Mouse (Mus musculus) stomach, postnatal 0 days (tissue): ENCODE data around the gene Akap8. TPM values are rescaled to one million over a fixed set of nuclear protein-coding genes. Genes with fewer than 3 reads are reported as not detected.

ENCODE experiments used
- ATAC-seq: fragments of 200-750 bp; cut with Nextera tagmentation; 2 replicates; pipeline ENCODE4 v1.8.0; 2017; ENCODE audit not compliant: low FRiP score, low TSS enrichment
- DNase-seq: peaks from one replicate; pipeline ENCODE4 v3.0.0-alpha.2; 2016; ENCODE audit warnings: low spot score
- H3K27ac ChIP-seq: fragments of 300-500 bp; sonication (generic); replicated peaks from 2 replicates; pipeline ENCODE4 v1.5.1; 2014; ENCODE audit warnings: mild to moderate bottlenecking, control low read depth
- H3K27me3 ChIP-seq: fragments of 300-500 bp; sonication (generic); 2 replicates; pipeline ENCODE4 v1.6.1; 2014; ENCODE audit warnings: low read length; ENCODE audit not compliant: control insufficient read depth, insufficient read depth
- H3K36me3 ChIP-seq: fragments of 300-500 bp; sonication (generic); 2 replicates; pipeline ENCODE4 v1.6.1; 2014; ENCODE audit warnings: low read length, mixed read lengths; ENCODE audit not compliant: control insufficient read depth, insufficient read depth
- H3K4me1 ChIP-seq: fragments of 300-500 bp; sonication (generic); replicated peaks from 2 replicates; pipeline ENCODE4 v1.6.1; 2014; ENCODE audit warnings: antibody characterized with exemption; ENCODE audit not compliant: control insufficient read depth, insufficient read depth
- H3K4me2 ChIP-seq: fragments of 300-500 bp; sonication (generic); replicated peaks from 2 replicates; pipeline ENCODE4 v1.6.1; 2014; ENCODE audit warnings: low read depth, mild to moderate bottlenecking, control low read depth, moderate library complexity
- H3K4me3 ChIP-seq: fragments of 300-500 bp; sonication (generic); 2 replicates; pipeline ENCODE4 v1.5.1; 2014; ENCODE audit warnings: low read depth, low read length, control low read depth
- H3K9ac ChIP-seq: fragments of 300-500 bp; sonication (generic); 2 replicates; pipeline ENCODE4 v1.6.1; 2014; ENCODE audit warnings: mild to moderate bottlenecking, low read length, control low read depth, mixed read lengths
- H3K9me3 ChIP-seq: fragments of 300-500 bp; sonication (generic); 2 replicates; pipeline ENCODE4 v1.6.1; 2016; ENCODE audit warnings: low read length; ENCODE audit not compliant: control insufficient read depth
- CTCF ChIP-seq: IDR thresholded peaks from 2 replicates; pipeline ENCODE4 v1.5.1; 2016; ENCODE audit warnings: antibody characterized with exemption, low read depth, mild to moderate bottlenecking, moderate library complexity
- EP300 ChIP-seq: optimal IDR thresholded peaks from 2 replicates; pipeline ENCODE3; 2016; ENCODE audit warnings: antibody characterized with exemption
- WGBS: fragments of 180-500 bp; shearing (Covaris S2); extraction: QIAGEN DNeasy Blood & Tissue Kit; methylation state at CpG from one replicate; pipeline ENCODE4 v1.1.7; 2014; 5-methylcytosine and 5-hydroxymethylcytosine counted together
- polyA plus RNA-seq: library from polyadenylated mRNA; unstranded; fragments of >200 nt; fragmentation: Nextera tagmentation; extraction: Ambion mirVana; gene quantifications from 2 replicates; pipeline ENCODE4 v1.2.1, GENCODE M21; 2015

Akap8 gene
- polyA plus RNA-seq, 1 experiment from 2014 or later: 30.3 TPM

GRCm38 (mm10) chr17:32257944-32258343 lies 63.1 kb downstream of the Akap8 start:
- Histone ChIP-seq H3K27me3 (no peaks in the 10 kb centered on the region), H3K9ac (no peak overlapping the region), H3K36me3 (no peaks in the 10 kb centered on the region), H3K9me3 (no peaks in the 10 kb centered on the region), H3K4me2 (no peak overlapping the region), H3K4me1 (no peaks in the 10 kb centered on the region), H3K4me3 (no peak overlapping the region), H3K27ac (no peak overlapping the region)
- WGBS: 55% methylated on average over 6 of the region's 6 CpGs
- DNase-seq: no peak
- TF ChIP-seq CTCF: no peak
- TF ChIP-seq EP300: no peak
- ATAC-seq: no peak

GRCm38 (mm10) chr17:32257452-32257851 lies 63.6 kb downstream of the Akap8 start:
- Histone ChIP-seq H3K9ac (no peak overlapping the region), H3K4me2 (no peak overlapping the region), H3K27me3 (no peaks in the 10 kb centered on the region), H3K27ac (no peak overlapping the region), H3K9me3 (no peaks in the 10 kb centered on the region), H3K36me3 (no peaks in the 10 kb centered on the region), H3K4me3 (no peak overlapping the region), H3K4me1 (no peaks in the 10 kb centered on the region)
- 97% methylated on average over 2 of the region's 2 CpGs for WGBS
- DNase-seq (no peak), ATAC-seq (no peak)
- TF ChIP-seq CTCF (no peak), EP300 (no peak)

GRCm38 (mm10) chr17:32256896-32257295 lies 64.1 kb downstream of the Akap8 start:
- Histone ChIP-seq H3K4me3 (no peak overlapping the region), H3K4me1 (no peaks in the 10 kb centered on the region), H3K9ac (no peak overlapping the region), H3K36me3 (no peaks in the 10 kb centered on the region), H3K27ac (no peak overlapping the region), H3K4me2 (no peak overlapping the region), H3K27me3 (no peaks in the 10 kb centered on the region), H3K9me3 (no peaks in the 10 kb centered on the region)
- DNase-seq (no peak), ATAC-seq (no peak)
- TF ChIP-seq CTCF: no peak
- no peak for TF ChIP-seq EP300
- 61% methylated on average over 2 of the region's 2 CpGs for WGBS

Other genes starting within 250 kb of the Akap8 start
- gene Notch3, start 154.4 kb downstream of the Akap8 start, polyA plus RNA-seq: 3.9 and 4.0 TPM in 2 replicates
- 45.6 and 48.8 TPM in 2 replicates for gene Ephx3, start 131.7 kb downstream of the Akap8 start, polyA plus RNA-seq
- 28.6 and 29.9 TPM in 2 replicates for gene Brd4, start 36.5 kb downstream of the Akap8 start, polyA plus RNA-seq
- gene Akap8l, start 29.4 kb upstream of the Akap8 start, polyA plus RNA-seq: 25.2 and 31.7 TPM in 2 replicates
- gene Wiz, start 68.2 kb upstream of the Akap8 start, polyA plus RNA-seq: 9.6 and 13.4 TPM in 2 replicates
- 0.56 and 0.63 TPM in 2 replicates for gene Rasal3, start 82.3 kb upstream of the Akap8 start, polyA plus RNA-seq
- gene Pglyrp2, start 102.9 kb upstream of the Akap8 start, polyA plus RNA-seq: 0.10 and 0.16 TPM in 2 replicates
- gene Cyp4f39, start 131.5 kb upstream of the Akap8 start, polyA plus RNA-seq: 56.5 and 57.9 TPM in 2 replicates
- 3.5 and 3.8 TPM in 2 replicates for gene Cyp4f17, start 184.8 kb upstream of the Akap8 start, polyA plus RNA-seq
- 18.3 and 18.6 TPM in 2 replicates for gene Cyp4f16, start 215.3 kb upstream of the Akap8 start, polyA plus RNA-seq